19 mouse cellular contexts compared by ENCODE assay signal in genomic region chr11:79413761-79414513, GRCm38 (mm10).
"Had no signal": no experiment of that assay in that cellular context is flagged by ENCODE, and none has a peak within 500 bp of the region (broad histone marks: within the 10 kb centered on the region; RNA-seq: fewer than 3 reads in every experiment).

No protein-coding gene starts in this region.

- H3K4me1 ChIP-seq: liver, embryonic 13.5 days; liver, embryonic 15.5 days; megakaryocyte, embryonic 14.5 days; midbrain, embryonic 13.5 days; midbrain, embryonic 15.5 days; neural tube, embryonic 13.5 days; neural tube, embryonic 15.5 days had no signal

- H3K4me2 ChIP-seq: liver, embryonic 13.5 days; liver, embryonic 15.5 days; lung, embryonic 14.5 days; midbrain, embryonic 11.5 days; midbrain, embryonic 13.5 days; midbrain, embryonic 15.5 days; neural tube, embryonic 13.5 days; neural tube, embryonic 15.5 days had no signal

- H3K9me3 ChIP-seq: liver, embryonic 13.5 days; liver, embryonic 15.5 days; megakaryocyte, embryonic 14.5 days; midbrain, embryonic 13.5 days; midbrain, embryonic 15.5 days; neural tube, embryonic 13.5 days; neural tube, embryonic 15.5 days had no signal

- H3K36me3 ChIP-seq: liver, embryonic 15.5 days had no signal

- ATAC-seq: liver, postnatal 0 days; midbrain, embryonic 13.5 days; midbrain, embryonic 15.5 days had no signal

- DNase-seq: liver, embryonic 13.5 days; liver, postnatal 0 days; lung, embryonic 14.5 days; retina, postnatal 1 day; right cerebral cortex, adult 18-20 months; right cerebral cortex, postnatal 25 days; right cerebral cortex, postnatal 4 days; spleen, adult 18-20 months; thymus, adult 18-20 months; thymus, postnatal 14 days; thymus, postnatal 36 days had no signal

- H3K27me3 ChIP-seq: liver, embryonic 13.5 days; liver, embryonic 15.5 days; megakaryocyte, embryonic 14.5 days; midbrain, embryonic 13.5 days; midbrain, embryonic 15.5 days; neural tube, embryonic 13.5 days; neural tube, embryonic 15.5 days had no signal

- H3K27ac ChIP-seq: liver, embryonic 13.5 days; liver, embryonic 15.5 days; macrophage; midbrain, embryonic 13.5 days; midbrain, embryonic 15.5 days; neural tube, embryonic 13.5 days; neural tube, embryonic 15.5 days had no signal

- H3K4me3 ChIP-seq: liver, embryonic 13.5 days; liver, embryonic 15.5 days; megakaryocyte, embryonic 14.5 days; midbrain, embryonic 13.5 days; midbrain, embryonic 15.5 days; neural tube, embryonic 13.5 days; neural tube, embryonic 15.5 days had no signal

- H3K9ac ChIP-seq: liver, embryonic 13.5 days; liver, embryonic 15.5 days; liver, postnatal 0 days; lung, embryonic 14.5 days; midbrain, embryonic 13.5 days; midbrain, embryonic 15.5 days; neural tube, embryonic 13.5 days; neural tube, embryonic 15.5 days had no signal
